Mouse (Mus musculus): ENCODE measurements around the gene Fchsd2.

Fchsd2 gene

DNA sequence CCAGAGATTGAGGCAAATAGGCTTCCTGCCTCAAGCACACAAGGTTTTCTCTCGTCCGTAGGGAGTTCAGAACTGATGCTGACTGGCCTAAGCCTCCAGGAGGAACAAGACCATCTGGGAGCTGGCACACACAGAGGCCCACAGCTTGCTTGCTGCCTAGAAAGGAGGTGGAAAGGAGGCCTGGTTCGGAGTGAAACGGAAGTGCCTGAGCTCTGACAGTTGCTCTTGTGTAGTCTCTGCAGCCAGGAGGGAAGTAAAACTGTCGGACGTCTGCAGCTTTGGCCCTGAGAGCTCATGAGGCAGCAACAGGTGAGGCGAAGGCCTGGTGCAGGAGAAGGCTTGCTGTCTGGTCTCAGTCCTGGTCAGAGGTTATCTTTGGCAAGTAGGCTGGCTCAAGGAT is at the start of gene Fchsd2:
TSS of gene Fchsd2 (plus strand) at position 246 of the 400 bp plus-strand sequence.
- no peak for DNase-seq

- DNase-seq: no peak
Measured at GRCm38 (mm10) chr7:101043846-101044541, 48.7 kb upstream of the Fchsd2 start.

- DNase-seq: no peak
Measured at GRCm38 (mm10) chr7:101048247-101048646, 44.4 kb upstream of the Fchsd2 start.

DNA sequence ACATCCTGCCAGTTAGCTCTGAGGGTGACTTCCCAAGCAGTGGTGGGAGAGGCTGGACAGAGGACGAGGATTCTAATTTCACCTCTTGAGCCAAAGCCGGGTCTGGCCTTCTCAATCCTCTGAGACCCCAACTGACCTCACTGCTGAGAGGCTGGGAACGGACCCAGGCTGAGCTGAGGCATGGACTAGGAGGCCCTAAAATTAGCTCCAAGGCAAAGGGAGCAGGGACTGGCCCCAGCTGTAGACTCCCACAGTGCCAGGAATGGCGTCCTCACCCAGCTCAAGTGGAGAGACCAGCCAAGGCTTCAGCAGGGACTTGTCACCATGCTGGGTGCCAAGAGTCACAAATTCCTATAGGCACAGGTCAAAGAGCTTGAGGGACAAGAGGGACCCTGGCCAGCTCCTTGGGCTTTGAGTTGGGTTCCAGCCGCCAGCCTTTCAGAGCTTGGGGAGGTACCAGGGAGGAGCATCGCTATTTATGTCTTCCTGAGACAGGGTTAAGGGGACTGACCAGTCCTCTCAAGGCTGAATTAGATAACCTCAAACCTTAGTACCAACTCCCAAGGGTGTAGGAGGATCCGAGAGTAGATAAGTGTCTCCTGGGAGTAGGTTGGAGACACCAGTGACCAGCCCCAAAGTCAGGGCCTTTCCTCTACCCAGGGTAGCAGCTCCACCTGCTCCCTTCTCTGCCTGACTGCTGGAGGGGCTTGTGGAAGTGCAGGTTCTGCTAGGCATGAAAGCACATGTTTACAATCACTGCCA is 43.2 kb upstream of the Fchsd2 start:
- DNase-seq: no peak

DNA sequence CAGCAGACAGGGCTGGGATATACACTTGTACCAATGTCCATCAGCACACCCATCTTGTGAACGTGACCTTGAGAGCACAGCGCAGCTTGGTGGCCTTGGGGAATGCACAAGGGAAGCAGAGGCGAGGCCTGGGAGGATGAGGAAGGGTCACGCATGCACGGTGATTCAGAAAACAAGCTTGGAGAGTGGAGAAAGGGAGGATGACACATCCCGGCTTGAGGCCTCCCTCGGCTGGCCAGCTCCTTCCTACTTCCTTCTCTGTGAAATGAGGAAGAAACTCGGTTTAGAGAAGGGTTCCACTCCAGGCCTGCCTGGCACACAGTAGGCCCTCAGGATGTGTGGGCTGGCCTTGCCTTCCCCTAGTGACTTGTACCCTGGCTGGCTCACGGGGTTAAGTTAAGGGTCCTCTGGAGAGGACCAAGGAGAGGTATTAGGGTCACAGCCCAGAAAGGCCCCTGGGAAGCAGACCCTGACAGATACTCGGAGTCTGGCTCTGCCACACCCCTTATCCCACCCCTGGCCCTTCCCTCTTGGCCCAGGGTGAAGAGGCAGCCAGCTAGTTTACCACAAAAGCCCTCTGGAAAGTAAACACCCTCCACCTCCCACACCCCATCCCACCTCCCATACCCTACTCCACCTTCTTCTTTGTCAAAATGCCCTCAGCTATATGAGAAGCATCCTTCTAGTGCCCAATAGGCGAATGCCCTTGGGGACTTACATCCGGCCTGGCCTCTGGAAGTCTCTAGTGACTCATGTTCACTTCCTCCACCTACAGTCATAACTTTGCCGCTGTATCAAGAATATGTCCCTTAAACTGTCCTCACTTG is 41.7 kb upstream of the Fchsd2 start:
- DNase-seq: no peak

DNA sequence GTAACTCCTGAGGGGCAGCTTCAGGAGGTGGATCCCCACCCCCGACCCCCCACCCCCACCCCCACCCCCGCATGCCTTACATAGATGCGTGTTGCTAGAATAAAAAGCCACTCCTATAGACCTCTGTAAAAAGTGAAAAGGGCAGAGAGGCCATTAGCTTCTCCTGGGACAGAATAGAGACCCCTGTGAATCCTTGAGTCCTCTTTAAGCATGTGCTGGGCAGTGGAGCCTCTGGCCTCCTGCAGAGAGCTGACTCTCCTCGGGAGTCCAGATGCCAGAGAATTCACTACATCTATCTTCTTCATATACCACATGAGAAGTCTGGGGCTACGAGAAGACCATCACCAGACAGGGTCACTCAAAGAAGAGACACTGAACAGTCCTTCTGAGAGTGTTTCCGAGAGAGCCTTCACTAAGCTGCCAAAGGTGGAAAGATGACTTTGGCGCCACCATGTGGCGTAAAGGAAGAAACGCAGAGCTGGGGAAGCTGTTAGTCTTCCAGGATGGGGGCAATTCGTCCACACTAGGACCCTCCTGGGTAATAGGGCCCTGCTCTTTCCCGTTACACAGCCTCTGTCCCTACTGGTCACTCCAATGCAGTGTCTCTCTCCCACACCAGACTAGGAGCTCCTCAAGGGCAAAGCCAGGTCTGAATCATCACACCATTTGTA is 41.0 kb upstream of the Fchsd2 start:
- DNase-seq: peak; percentile 56

- no peak for DNase-seq
Measured at GRCm38 (mm10) chr7:101053136-101053535, 39.5 kb upstream of the Fchsd2 start.

- no peak for DNase-seq
Measured at GRCm38 (mm10) chr7:101057309-101057708, 35.4 kb upstream of the Fchsd2 start.

GRCm38 (mm10) chr7:101059188-101059587 is 33.5 kb upstream of the Fchsd2 start:
- no peak for DNase-seq

GRCm38 (mm10) chr7:101060476-101060875 is 32.2 kb upstream of the Fchsd2 start:
- DNase-seq: no peak

DNA sequence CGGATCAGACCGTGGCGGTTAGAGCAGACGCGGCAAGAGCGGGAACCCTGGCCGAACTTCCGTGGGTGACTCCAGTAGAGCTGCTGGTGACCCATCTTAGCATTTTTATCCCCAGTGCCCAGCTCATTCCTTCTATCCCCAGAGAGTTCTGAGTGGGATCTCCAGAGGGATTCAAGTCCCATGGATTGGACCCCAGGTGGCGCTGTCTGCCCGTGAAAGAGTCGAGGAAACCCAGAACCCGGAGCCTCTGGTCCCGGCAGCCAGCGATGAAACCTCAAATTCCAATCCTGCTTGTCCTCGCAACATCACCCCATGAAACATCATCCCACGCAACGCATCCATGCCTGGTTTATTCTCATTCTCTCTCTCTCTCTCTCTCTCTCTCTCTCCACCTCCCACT is 31.3 kb upstream of the Fchsd2 start:
- peak; percentile 87 for DNase-seq

- peak; percentile 8 for DNase-seq
Measured at GRCm38 (mm10) chr7:101062246-101062645, 30.4 kb upstream of the Fchsd2 start.

DNA sequence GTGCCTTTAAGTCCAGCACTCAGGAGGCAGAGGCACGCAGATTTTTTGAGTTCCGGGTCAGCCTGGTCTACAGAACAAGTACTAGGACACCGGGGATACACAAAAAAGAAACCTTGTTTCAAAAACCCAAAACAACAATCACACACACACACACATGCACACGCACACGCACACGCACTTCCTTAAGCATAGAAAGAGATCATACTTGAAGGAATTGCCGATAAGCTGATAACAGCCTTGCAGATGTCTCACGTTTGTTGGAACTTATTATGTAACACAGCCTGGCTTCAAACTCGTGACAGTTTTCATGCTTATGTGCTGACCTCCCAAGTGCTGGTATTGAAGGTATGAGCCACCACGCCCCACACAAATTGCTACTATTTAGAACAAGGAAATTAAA is 29.1 kb upstream of the Fchsd2 start:
- DNase-seq: no peak

GRCm38 (mm10) chr7:101064697-101065688 is 27.7 kb upstream of the Fchsd2 start:
- DNase-seq: no peak

DNA sequence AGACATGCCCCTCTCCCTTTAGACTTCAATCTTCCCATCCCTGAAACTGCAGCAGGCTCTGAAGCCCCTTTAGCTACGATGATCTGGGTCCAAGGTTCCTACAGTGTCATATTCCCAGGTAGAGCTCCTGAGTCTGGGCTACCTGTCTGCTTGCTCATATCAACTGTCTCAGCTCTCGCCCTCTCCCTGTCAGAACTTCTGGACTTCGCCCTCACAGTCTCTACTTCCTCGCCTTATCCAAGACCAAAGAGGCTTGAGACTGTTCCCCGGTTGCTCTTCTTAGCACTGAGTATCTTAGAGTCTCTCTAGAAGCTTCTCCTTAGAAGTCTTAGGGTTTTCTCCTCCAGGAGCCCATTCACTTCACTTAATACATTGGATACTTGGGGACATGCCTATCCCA is 26.7 kb upstream of the Fchsd2 start:
- DNase-seq: no peak

DNA sequence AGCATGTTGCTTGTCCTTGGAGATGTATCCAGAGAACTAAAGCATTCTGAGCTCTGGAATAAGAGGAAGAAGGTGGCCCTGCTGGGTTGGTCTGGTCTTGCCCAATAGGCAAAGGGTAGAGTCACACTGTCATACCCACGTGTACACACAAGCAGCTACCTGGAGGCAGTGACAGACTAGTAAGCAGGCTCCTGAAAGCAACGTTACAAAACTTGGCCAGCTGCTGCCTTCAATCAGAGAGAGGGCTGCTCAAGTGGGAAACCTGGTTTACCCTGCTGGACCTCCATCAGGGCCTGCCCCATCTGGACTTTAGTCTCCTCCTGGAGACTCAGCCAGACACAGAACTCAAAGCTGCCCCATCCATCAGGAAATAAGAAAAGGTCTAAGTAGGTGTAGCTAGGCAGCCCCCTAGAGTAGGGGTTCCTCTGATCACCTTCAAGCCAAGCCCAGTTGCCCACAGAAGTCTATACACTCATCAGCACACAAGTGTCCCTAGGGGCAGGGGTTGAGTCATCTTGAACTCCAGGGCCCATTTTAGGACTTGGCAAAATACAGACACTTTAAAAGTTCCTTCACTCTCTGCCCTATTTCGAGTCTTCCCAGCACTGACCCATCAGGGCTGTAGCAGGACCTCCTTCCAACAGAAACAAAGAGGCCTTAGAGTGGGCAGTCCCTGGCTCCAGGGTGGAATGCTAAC is 25.9 kb upstream of the Fchsd2 start:
- DNase-seq: no peak

GRCm38 (mm10) chr7:101067521-101067920 is 25.1 kb upstream of the Fchsd2 start:
- DNase-seq: no peak

DNA sequence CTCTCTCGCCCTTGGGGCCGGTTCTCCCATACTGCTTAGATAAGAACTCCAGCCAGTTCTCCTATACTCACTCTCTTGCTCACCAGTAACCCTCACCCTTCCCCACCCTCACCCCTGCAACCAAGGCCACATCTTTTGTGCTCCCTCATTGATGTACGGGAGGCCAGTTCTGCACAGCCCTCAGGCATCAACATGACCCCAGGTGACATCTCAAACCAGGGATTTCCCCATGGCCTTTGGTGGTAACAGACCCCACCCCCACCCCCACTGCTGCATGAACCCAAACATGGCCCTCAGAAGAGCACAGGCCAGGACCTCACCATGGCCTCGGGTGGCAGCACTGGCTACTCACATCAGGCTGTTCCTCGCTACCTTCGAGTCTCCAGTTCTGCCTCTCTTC is 23.4 kb upstream of the Fchsd2 start:
- DNase-seq: no peak

DNA sequence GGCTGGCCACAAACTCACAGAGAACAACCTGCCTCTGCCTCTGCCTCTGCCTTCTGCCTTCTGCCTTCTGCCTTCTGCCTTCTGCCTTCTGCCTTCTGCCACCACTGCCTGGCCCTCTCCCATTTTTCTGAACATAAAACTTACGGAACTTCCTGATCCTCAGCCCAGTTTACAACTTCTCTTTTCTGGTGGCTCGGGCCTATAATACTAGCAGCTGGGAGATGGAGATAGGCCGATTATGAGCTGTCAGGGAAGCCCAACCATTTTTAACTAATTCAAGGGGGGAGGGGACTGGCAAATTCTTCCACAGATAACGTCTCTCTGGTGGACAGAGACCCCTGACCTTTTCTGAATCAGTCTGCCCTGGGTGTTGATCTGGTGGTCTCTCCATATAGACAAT is 22.3 kb upstream of the Fchsd2 start:
- no peak for DNase-seq

DNA sequence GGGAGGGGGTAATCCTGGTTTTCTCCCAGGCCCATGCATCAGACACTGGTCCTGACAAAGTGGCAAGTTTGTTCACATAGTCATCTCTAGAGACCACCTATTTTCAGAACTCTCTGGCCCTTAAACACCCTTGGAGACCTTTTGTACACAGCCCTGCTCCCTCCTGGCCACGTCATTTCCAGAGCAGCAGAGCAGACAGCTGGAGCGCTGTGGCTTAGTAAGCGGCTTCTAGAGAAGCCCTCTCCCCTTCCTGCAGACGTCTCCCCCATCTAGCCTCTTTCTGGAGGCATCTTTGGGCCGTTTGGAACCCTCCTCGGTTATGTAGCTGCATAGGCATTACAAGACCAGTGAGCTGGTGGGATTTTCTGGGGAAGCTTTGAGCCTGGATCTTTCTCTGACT is 21.6 kb upstream of the Fchsd2 start:
- no peak for DNase-seq

GRCm38 (mm10) chr7:101072123-101072740 is 20.4 kb upstream of the Fchsd2 start:
- no peak for DNase-seq
